Mouse (Mus musculus) kidney, embryonic 16.5 days (tissue): Measurements from ENCODE around the gene Mesd. TPM values are rescaled to one million over a fixed set of nuclear protein-coding genes. Genes with fewer than 3 reads are reported as not detected.

Experiments
- ATAC-seq: fragments of 200-750 bp; cut with Nextera tagmentation; 2 replicates; pipeline ENCODE4 v1.8.0; 2017; ENCODE audit warnings: moderate TSS enrichment; ENCODE audit not compliant: low FRiP score, low TSS enrichment
- H3K27ac ChIP-seq: fragments of 300-500 bp; sonication (generic); 2 replicates; pipeline ENCODE4 v1.5.1; 2014; ENCODE audit warnings: low read length
- H3K27me3 ChIP-seq: fragments of 300-500 bp; sonication (generic); 2 replicates; pipeline ENCODE4 v1.6.1; 2014; ENCODE audit warnings: low read length, control low read depth, mixed read lengths; ENCODE audit not compliant: insufficient read depth
- H3K36me3 ChIP-seq: fragments of 300-500 bp; sonication (generic); 2 replicates; pipeline ENCODE4 v1.6.1; 2014; ENCODE audit warnings: low read length, control low read depth, mixed read lengths; ENCODE audit not compliant: insufficient read depth
- H3K4me1 ChIP-seq: fragments of 300-500 bp; sonication (generic); 2 replicates; pipeline ENCODE4 v1.6.1; 2014; ENCODE audit warnings: low read length, control low read depth, mixed read lengths; ENCODE audit not compliant: insufficient read depth
- H3K4me2 ChIP-seq: fragments of 300-500 bp; sonication (generic); replicated peaks from 2 replicates; pipeline ENCODE4 v1.6.1; 2014; ENCODE audit warnings: low read depth, low read length
- H3K4me3 ChIP-seq: fragments of 300-500 bp; sonication (generic); 2 replicates; pipeline ENCODE4 v1.5.1; 2014; ENCODE audit warnings: mild to moderate bottlenecking, low read length
- H3K9ac ChIP-seq: fragments of 300-500 bp; sonication (generic); replicated peaks from 2 replicates; pipeline ENCODE4 v1.6.1; 2014; ENCODE audit warnings: low read length
- H3K9me3 ChIP-seq: fragments of 300-500 bp; sonication (generic); 2 replicates; pipeline ENCODE4 v1.6.1; 2016; ENCODE audit warnings: low read length, control low read depth
- WGBS: fragments of 180-500 bp; shearing (Covaris S2); extraction: QIAGEN DNeasy Blood & Tissue Kit; methylation state at CpG from one replicate; pipeline ENCODE4 v1.1.7; 2014; 5-methylcytosine and 5-hydroxymethylcytosine counted together
- polyA plus RNA-seq: library from polyadenylated mRNA; unstranded; fragments of >200 nt; fragmentation: Nextera tagmentation; extraction: Ambion mirVana; gene quantifications from 2 replicates; pipeline ENCODE4 v1.2.1, GENCODE M21; 2015

Mesd gene
- 112 and 113 TPM in 2 replicates for polyA plus RNA-seq

DNA sequence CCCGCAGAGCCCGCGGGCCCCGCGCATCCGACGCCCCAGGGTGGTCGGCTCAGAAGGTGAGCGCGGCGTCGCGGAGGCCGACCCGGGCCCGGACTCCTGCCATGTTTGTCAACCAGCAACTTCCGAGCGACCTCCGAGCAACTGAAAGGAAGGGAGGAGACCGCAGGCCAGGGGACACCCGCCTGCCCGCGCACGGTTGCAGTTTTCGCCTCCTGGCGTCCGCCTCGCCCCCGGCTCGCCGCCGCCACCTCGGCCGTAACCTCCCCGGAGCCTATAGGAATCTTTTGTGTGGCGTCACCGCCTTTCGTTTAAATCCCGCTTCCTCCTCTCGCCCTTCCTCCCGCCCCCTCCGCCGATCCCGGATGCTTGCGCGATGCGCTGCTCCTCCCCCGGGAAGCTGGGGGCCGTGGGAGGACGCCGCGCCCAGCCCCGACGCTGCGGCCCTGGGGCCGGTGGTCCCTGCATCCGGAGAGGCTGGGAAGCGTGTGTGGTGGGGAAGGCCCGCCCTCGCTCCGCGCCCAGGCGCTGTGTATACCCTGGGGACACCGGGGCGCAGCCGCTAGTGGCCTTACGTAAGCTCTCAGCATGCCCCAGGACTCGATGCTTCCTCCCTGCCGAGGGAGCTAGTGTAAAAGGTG, at the start of gene Mesd, which contains the start of gene Tlnrd1:
TSS of gene Mesd (plus strand) at position 446 of the 638 bp plus-strand sequence.
TSS of gene Tlnrd1 (minus strand) at position 285 of the 638 bp plus-strand sequence.
- Histone ChIP-seq H3K27ac (peak within 1 kb of the TSS; percentile 99), H3K27me3 (no peaks in the 10 kb centered on the region), H3K4me1 (peaks cover 41% of the 10 kb centered on the region), H3K4me3 (peak within 1 kb of the TSS; percentile 82), H3K9ac (peak within 1 kb of the TSS; percentile 93), H3K4me2 (peak within 1 kb of the TSS; percentile 94), H3K9me3 (no peaks in the 10 kb centered on the region), H3K36me3 (peaks cover 15% of the 10 kb centered on the region; the same call in 1 of the 2 replicates)
- peak; percentile 89 for ATAC-seq
- under 1% methylated on average over 68 of the region's 69 CpGs for WGBS

DNA sequence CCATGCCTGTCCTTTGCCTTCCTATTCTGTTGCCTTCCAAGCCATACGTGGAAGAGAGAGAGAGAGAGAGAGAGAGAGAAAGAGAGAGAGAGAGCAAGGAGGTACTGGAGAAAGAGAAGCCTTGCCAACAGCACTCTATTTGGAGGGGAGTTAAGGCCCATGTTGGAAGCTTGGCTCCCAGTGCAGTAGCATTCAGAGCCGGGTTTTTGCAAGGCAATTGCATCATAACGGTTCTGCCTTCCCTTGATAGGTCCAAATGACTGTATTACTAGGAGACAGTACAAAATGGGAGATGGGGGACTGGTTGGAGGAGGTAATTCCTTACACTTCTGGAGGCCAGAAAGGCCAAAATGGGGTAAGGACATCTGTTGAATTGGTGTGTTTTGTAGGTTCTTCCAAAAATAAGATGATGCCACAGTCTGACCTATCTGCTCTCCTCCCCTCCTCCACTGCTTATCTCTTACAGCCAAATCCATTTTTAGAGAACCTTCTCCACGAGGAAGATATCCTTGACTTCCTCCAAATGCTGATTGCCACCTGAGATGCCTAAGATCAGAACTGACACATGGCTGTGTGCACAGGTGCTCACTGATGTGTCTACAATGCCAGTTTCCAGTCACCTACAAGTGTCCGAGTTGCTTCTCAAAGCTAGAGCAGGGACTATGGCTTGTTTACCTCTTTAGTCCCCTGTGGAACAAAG, 45.6 kb upstream of the Mesd start:
- no peak for ATAC-seq
- no peaks in the 10 kb centered on the region for H3K36me3 ChIP-seq
- 76% methylated on average over 5 of the region's 5 CpGs for WGBS

DNA sequence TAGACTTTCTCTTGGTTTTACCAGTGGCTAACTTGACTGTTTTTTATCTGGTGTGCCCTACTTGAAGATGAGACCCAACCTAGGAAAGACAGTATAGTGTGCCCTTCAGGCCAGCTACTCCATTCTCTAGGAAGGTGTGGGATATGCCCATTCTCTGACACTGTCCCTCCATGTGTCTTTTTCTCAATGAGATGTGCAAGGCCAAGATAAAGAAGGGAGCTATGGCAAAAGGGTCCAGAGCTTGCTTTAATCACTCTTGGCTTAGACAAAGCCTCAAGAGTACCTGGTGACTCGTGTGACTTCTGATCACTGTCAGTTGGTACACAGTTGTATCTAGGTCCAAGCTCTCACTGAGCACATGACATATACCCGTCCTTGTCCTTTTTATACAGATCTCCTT, 44.2 kb upstream of the Mesd start:
- H3K9me3 ChIP-seq, result no peaks in the 10 kb centered on the region
- no peaks in the 10 kb centered on the region for H3K36me3 ChIP-seq
- H3K4me2 ChIP-seq, result no peak overlapping the region
- 90% methylated on average over 2 of the region's 2 CpGs for WGBS
- no peaks in the 10 kb centered on the region for H3K27me3 ChIP-seq
- H3K4me3 ChIP-seq, result no peak overlapping the region
- no peak for ATAC-seq
- H3K9ac ChIP-seq, result no peak overlapping the region
- no peaks in the 10 kb centered on the region for H3K4me1 ChIP-seq
- no peak overlapping the region for H3K27ac ChIP-seq

More for the DNA sequence above, 45.6 kb upstream of the Mesd start:
- H3K9ac ChIP-seq, result no peak overlapping the region
- no peaks in the 10 kb centered on the region for H3K27me3 ChIP-seq
- no peaks in the 10 kb centered on the region for H3K4me1 ChIP-seq
- no peak overlapping the region for H3K27ac ChIP-seq
- H3K4me3 ChIP-seq, result no peak overlapping the region
- no peak overlapping the region for H3K4me2 ChIP-seq
- H3K9me3 ChIP-seq, result no peaks in the 10 kb centered on the region

DNA sequence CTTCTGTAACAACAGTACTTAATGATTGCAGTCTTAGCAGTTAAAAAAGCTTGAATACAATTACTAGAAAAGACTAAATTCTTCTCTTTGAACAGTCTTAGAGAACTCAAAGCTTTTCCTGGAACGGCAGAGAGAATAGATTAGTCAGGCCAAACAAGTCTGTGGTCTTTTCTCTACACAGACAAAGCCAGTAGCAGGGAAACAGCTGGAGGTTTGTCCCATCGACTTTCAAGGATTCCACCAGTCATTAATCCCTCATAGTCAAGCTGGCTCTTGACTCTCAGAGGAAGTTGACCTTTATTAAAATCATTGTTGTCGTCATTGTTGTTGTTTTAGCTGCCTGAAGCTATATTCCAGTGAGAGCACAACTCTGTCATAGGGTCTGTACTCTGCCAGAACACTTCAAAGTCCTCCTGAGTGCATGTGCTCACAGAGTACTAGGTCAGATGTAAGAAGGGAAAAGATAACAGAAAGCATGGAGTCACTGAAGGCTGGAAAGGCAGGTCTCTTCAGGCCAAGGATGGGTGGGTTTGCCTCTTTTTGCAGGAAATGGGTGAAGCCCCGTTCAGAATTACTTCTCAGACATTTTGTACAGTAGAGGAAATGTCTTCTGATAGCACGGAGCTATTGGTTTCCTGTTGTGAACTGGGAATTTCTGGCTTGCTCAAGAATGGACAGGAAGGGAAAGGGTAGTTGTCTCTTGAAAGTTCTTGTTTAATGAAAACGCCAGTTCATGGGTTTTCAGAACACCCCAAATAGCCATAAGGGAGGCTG, 41.6 kb upstream of the Mesd start:
- Histone ChIP-seq H3K27me3 (0 out of 2 replicates have a peak, but pooled peaks cover 3% of the 10 kb centered on the region), H3K9ac (no peak overlapping the region), H3K4me1 (peaks cover 10% of the 10 kb centered on the region), H3K4me3 (no peak overlapping the region), H3K36me3 (no peaks in the 10 kb centered on the region), H3K4me2 (no peak overlapping the region), H3K27ac (peak overlapping the region; percentile 48; the same call in 1 of the 2 replicates), H3K9me3 (no peaks in the 10 kb centered on the region)
- no peak for ATAC-seq
- 57% methylated on average over 6 of the region's 6 CpGs for WGBS

DNA sequence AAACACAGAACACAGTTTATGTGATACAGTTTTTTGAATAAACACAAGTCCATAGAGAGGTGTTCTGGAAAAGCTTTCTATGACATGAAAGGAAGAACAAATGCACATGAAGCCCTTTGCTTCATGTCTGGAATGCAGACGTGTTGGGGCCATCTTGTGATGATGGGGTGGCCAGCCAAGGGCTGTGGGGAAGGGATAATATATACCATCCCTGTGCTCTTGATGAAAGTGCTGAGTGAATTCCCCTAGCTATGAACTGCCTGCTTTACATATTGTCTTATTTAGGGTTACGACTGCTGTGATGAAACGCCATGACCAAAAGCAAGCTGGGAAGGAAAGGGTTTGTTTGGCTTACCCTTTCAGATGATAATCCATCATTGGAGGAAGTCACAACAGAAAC, 39.5 kb upstream of the Mesd start:
- Histone ChIP-seq H3K36me3 (no peaks in the 10 kb centered on the region), H3K4me3 (no peak overlapping the region), H3K4me2 (no peak overlapping the region), H3K4me1 (peaks cover 16% of the 10 kb centered on the region), H3K27me3 (0 out of 2 replicates have a peak, but pooled peaks cover 3% of the 10 kb centered on the region), H3K9me3 (no peaks in the 10 kb centered on the region), H3K27ac (no peak overlapping the region), H3K9ac (no peak overlapping the region)
- ATAC-seq, result no peak
- 86% methylated on average over 3 of the region's 3 CpGs for whole genome bisulfite sequencing

DNA sequence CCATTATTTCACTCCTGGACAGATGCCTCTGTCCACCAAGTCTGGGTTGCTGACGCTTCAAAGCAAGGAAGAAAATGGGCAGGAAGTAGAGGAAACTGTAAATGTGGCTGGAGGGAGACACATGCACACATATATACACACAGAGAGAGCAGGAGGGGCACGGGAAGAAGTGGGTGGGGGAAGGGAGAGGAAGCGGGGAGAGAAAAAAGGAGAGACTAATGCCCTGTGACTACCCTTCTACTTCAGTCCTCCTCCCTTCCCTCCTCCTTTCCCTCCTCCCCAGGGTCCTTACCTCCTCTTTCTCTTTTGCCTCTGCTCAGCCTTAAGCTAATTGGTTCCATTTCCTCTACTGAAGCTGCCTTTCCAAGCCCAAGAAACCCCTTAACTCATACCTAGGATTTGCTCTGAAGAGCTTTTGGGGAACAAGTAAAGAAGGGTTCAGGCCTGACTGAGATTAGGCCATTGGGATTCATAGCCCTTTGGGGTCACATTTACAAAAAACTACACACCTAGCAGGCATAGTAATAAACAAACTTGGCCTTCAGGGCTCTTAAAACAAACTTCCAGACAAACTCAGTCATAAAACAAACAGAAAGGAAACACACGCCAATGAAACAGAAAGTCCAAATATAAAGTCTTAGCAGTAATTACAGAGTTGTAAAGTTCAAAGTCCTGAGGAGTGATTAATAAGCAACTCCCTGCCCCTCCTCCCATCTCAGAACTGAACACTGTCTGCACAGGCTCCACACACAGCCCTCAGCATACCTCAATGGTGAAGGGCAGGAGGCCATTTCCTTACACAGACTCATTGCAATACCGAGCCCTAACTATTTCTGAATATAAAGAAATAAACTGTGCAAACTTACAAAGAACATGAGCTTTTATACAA, 36.8 kb upstream of the Mesd start:
- peak; percentile 95 for ATAC-seq
- 0 out of 2 replicates have a peak, but pooled peaks cover 3% of the 10 kb centered on the region for H3K27me3 ChIP-seq
- no peaks in the 10 kb centered on the region for H3K36me3 ChIP-seq
- H3K4me2 ChIP-seq, result no peak overlapping the region
- H3K27ac ChIP-seq, result peak overlapping the region; percentile 65
- WGBS, result 18% methylated on average over 5 of the region's 5 CpGs
- H3K4me1 ChIP-seq, result peaks cover 16% of the 10 kb centered on the region
- no peak overlapping the region for H3K4me3 ChIP-seq
- no peaks in the 10 kb centered on the region for H3K9me3 ChIP-seq
- no peak overlapping the region for H3K9ac ChIP-seq

DNA sequence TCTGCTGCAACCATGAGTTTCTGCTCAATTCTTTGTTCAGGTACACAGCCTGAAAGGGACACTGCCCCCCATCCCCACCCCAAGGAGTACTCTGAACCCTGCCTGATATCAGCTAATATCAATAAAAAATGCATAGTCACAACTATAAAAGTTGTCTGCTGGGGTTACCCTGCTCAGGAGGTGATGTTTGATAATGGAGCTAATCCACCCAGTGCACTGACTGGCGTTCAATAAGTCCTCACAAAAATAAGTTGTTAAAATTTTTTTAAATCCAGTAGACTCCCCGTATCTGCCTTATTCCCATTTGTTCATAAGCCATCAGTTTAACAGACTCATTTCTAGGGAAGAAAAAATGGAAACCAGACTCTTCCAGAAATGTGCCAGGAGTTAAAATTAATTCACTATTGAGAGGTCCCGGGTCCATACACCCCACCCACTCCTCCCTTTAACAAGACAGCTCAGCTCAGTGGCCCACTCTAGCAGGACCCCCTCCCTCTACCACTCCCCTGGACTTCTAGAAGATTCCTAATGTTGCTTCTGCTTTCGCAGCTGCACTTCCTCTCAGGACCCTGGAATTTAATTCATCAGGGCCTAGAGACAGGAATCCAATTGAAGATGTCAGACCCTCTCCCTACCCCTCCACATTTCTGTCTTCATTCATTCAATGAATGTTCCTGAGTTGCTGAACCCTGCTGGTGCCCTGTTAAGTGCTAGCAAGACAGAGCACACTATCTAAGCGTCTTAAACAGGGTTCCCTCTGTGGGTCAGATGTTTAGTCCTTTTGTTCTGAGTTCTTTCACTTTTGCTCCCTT, 32.5 kb upstream of the Mesd start:
- Histone ChIP-seq H3K27me3 (no peaks in the 10 kb centered on the region), H3K27ac (no peak overlapping the region), H3K36me3 (no peaks in the 10 kb centered on the region), H3K4me2 (no peak overlapping the region), H3K9ac (no peak overlapping the region), H3K9me3 (no peaks in the 10 kb centered on the region), H3K4me1 (peaks cover 14% of the 10 kb centered on the region), H3K4me3 (no peak overlapping the region)
- 70% methylated on average over 5 of the region's 5 CpGs for WGBS
- ATAC-seq, result no peak

DNA sequence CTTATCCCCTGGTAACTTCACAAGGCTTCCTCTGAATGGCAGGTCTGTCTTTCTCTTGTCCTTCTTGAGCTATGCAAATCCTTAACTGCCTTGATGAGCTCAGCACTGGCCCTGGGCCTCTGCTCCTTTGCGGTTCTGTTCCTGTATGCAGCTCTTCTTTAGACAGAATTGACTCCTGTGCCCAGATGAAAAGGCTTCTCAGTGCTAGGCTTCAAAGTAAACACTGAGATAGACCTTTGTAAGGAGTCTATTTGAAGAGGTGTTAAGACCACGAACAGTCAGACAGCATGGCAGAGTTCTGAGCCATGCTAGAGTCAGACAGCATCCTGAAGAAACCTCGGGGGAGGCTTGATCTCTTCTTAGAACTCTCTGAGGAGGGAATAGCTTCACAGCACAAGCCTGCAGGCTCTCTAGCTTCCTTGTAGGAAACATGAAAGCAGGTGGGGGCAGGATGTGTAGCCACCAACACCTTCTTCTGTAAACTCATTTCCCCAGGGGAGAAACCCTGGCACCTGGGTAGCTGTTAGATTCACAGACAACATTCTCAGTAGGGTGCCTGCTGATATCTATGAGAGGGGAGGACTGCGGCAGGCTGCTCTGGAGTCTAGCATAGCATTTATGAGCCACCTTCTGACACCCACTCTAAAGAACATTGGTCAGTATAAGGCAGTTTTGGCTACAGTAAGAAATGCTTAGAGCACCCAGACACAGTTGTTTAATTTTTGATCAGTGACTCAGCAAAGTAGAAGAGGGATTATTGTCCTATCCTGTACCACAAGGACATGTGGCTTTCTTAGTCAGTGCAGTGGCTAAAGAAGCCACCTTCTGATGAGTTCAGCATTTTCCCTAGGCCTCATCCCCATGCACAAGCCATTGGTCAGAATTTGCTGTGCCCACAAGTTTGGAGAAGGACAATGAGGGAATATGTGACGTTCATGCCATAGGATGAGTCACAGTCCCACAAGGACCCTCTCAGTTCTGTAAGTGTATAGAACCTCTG, 31.6 kb upstream of the Mesd start:
- WGBS, result 48% methylated on average over 5 of the region's 5 CpGs

More for the DNA sequence above, 31.6 kb upstream of the Mesd start:
- Histone ChIP-seq H3K27ac (no peak overlapping the region), H3K4me1 (peaks cover 6% of the 10 kb centered on the region; the same call in 1 of the 2 replicates), H3K4me2 (no peak overlapping the region), H3K9me3 (no peaks in the 10 kb centered on the region), H3K9ac (no peak overlapping the region), H3K4me3 (no peak overlapping the region), H3K27me3 (no peaks in the 10 kb centered on the region), H3K36me3 (no peaks in the 10 kb centered on the region)
- ATAC-seq, result no peak
